ENCODE assay signal across 8 mouse cellular contexts in genomic region chr4:153827914-153828313, GRCm38 (mm10).
DNase-seq lines count a peak whose midpoint lies in the region; ATAC-seq and TF ChIP-seq lines count a peak whose summit lies in the region.

No protein-coding gene starts in this region.

- H3K4me2 ChIP-seq in liver, embryonic 13.5 days: no peak overlapping the region
- no peak overlapping the region for H3K4me2 ChIP-seq in liver, embryonic 11.5 days

- H3K4me1 ChIP-seq in liver, embryonic 13.5 days (replicated peaks): no peaks in the 10 kb centered on the region
- no peaks in the 10 kb centered on the region for H3K4me1 ChIP-seq in liver, embryonic 11.5 days (replicated peaks; ENCODE audit: control insufficient read depth, insufficient read depth, low read length)
- no peaks in the 10 kb centered on the region for H3K4me1 ChIP-seq in olfactory bulb, adult 2 months (ENCODE audit: control insufficient read depth, insufficient read depth, low read length)

- H3K9ac ChIP-seq in liver, embryonic 13.5 days: no peak overlapping the region
- H3K9ac ChIP-seq in liver, embryonic 11.5 days (ENCODE audit: low read depth, low read length): no peak overlapping the region

- no peak for ATAC-seq in liver, embryonic 13.5 days (ENCODE audit: low read depth)
- no peak for ATAC-seq in liver, embryonic 11.5 days (replicated peaks; ENCODE audit: low FRiP score)

- H3K27me3 ChIP-seq in liver, embryonic 13.5 days: no peaks in the 10 kb centered on the region
- H3K27me3 ChIP-seq in liver, embryonic 11.5 days (replicated peaks; ENCODE audit: control insufficient read depth, insufficient read depth, low read length): no peaks in the 10 kb centered on the region

- TF ChIP-seq CTCF in olfactory bulb, adult 2 months (IDR thresholded peaks at IDR 0.05; ENCODE audit: insufficient read depth, low read depth, low read length): 0 out of 2 replicates have a peak, but pooled peaks have one; percentile 27

- no peak overlapping the region for H3K4me3 ChIP-seq in liver, embryonic 13.5 days (replicated peaks)
- no peak overlapping the region for H3K4me3 ChIP-seq in liver, embryonic 11.5 days (ENCODE audit: low read depth, low read length)
- H3K4me3 ChIP-seq in olfactory bulb, adult 2 months (ENCODE audit: insufficient read depth, low read depth, low read length): no peak overlapping the region

- no peaks in the 10 kb centered on the region for H3K36me3 ChIP-seq in liver, embryonic 13.5 days
- H3K36me3 ChIP-seq in liver, embryonic 11.5 days (ENCODE audit: control insufficient read depth, insufficient read depth, low read length): no peaks in the 10 kb centered on the region

- peak; percentile 7 for DNase-seq in cerebellum, postnatal 25 days
- no peak for DNase-seq in cerebellum, adult 11-12 months
- DNase-seq in liver, embryonic 13.5 days: peak; percentile 23
- DNase-seq in liver, embryonic 11.5 days (ENCODE audit: low spot score): no peak
- peak; percentile 69 for DNase-seq in embryo, embryonic 11.5 days (ENCODE audit: low read depth, low spot score)
- no peak for DNase-seq in frontal cortex, postnatal 25 days (ENCODE audit: low spot score in 2 of 2)
- no peak for DNase-seq in gastrocnemius, adult 18-20 months (ENCODE audit: low spot score)

- H3K27ac ChIP-seq in liver, embryonic 13.5 days: no peak overlapping the region
- H3K27ac ChIP-seq in liver, embryonic 11.5 days (ENCODE audit: low read depth, low read length): no peak overlapping the region
- no peak overlapping the region for H3K27ac ChIP-seq in olfactory bulb, adult 2 months (ENCODE audit: insufficient read depth, low read depth, low read length)

- 48% methylated on average over 9 of the region's 9 CpGs for WGBS in liver, embryonic 13.5 days (ENCODE audit: insufficient replicate concordance)
- WGBS in liver, embryonic 11.5 days: 56% methylated on average over 9 of the region's 9 CpGs
- WGBS in olfactory bulb, adult 2 months: 49% methylated on average over 9 of the region's 9 CpGs

- H3K9me3 ChIP-seq in liver, embryonic 13.5 days (replicated peaks): peaks cover 14% of the 10 kb centered on the region; the same call in 1 of the 2 replicates
- no peaks in the 10 kb centered on the region for H3K9me3 ChIP-seq in liver, embryonic 11.5 days (ENCODE audit: control insufficient read depth, low read length)

- TF ChIP-seq POLR2A in olfactory bulb, adult 2 months (IDR thresholded peaks at IDR 0.05; ENCODE audit: insufficient read depth, low read depth, low read length): no peak

Comparison
In these comparisons a context has a peak if more than half of its experiments do, and no peak if none do; other contexts are left out.
1. DNase-seq: peak in cerebellum, postnatal 25 days (2 of 2), liver, embryonic 13.5 days (single experiment) and embryo, embryonic 11.5 days (single experiment); none in cerebellum, adult 11-12 months (single experiment), liver, embryonic 11.5 days (single experiment), frontal cortex, postnatal 25 days (0 of 2) and gastrocnemius, adult 18-20 months (single experiment).